Mouse (Mus musculus) splenic B cell, adult 2 months (primary cell): ENCODE data around the gene Cttnbp2nl.

Experiments used
- DNase-seq: peaks from one replicate; pipeline ENCODE4 v3.0.0-alpha.2; 2011; ENCODE audit warnings: low read depth, low spot score
- H3K27me3 ChIP-seq: 2 replicates; pipeline ENCODE4 v1.6.1; 2012; ENCODE audit warnings: mild to moderate bottlenecking, low read length, moderate library complexity, mixed read lengths; ENCODE audit not compliant: control insufficient read depth, poor library complexity, insufficient read depth, severe bottlenecking
- H3K36me3 ChIP-seq: 2 replicates; pipeline ENCODE4 v1.6.1; 2012; ENCODE audit warnings: mild to moderate bottlenecking, low read length, moderate library complexity, mixed read lengths; ENCODE audit not compliant: control insufficient read depth, poor library complexity, insufficient read depth, severe bottlenecking

Gene Cttnbp2nl

DNA sequence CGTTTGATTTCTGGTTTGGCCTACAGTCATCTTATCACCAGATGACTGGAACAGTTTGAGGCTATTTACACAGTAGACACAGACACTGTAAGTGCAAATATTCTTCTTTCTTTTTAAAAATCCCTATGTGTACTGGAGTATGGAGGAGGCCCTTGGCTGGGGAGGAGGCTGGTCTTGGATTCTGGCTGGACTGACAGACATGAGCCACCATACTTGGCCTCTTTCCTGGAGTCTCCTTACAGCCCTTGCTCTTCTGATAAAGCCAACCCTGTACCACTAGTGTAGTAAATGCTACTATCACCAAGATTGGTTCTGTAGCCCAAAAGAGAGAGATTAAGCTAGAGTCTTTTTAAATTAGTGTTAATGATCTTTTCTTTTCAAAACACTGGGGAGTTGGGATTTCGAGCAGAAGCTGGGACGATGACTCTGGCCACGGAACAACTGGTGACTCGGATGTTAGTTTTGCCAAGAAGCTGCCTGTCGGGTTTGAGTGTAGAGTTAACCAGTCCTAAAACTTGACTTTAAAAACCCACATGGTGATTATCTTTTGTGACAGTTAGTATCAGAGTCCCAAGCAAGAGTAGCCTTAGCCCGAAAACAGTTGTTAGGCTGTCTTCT lies 40.1 kb downstream of the Cttnbp2nl start:
- no peak for DNase-seq
- Histone ChIP-seq H3K27me3 (no peaks in the 10 kb centered on the region), H3K36me3 (no peaks in the 10 kb centered on the region)

DNA sequence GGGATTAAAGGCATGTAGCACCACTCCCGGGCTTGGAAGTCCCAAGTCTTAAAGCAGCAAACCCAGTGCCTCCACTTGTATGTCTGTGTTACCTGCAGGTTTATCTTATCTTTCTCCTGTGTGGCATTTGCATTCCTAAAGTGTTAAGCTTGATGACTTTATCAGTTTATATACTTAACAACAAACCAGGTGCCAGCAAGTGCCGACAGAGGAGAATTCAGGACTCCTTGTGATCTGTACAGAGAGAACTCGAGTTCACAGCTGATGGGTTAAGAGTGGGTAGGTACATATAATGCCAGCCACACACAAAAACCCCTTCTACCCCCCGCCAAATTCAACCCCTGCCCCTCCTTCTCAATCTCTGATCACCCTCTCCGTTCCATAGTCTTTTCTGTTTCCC lies 41.1 kb downstream of the Cttnbp2nl start:
- no peaks in the 10 kb centered on the region for H3K36me3 ChIP-seq
- no peak for DNase-seq
- H3K27me3 ChIP-seq, result no peaks in the 10 kb centered on the region

DNA sequence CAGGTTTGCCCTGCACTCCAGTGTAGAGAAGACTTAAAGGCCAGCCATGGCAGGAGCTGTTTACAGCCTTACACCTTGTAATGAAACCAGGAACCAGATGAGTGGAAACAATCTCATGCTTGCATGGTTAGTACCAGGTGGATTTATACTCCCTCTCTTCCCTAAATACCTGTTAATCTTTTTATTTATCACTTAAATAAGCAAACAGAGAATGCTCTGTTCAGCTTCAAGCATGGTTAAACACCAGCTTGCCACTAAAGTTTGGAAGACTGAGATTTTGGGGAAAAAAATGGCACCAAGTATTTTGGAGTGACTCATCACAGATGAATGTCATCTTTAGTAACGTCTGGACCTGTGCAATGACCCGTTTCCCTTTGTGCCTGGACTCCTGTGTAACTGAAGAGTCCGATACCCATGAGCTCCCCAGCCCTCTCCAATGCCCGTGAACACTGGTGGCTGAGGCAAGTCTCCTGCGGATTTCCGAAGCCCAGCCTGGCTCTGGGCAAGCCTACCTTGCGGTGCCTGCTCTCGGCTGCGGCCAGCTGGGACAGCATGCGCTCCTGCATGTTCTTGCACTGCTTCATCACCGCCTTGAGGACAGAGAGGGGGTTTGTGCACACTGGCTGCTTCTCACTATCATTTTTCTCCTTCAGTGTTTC lies 42.1 kb downstream of the Cttnbp2nl start:
- H3K36me3 ChIP-seq, result no peaks in the 10 kb centered on the region
- no peak for DNase-seq
- no peaks in the 10 kb centered on the region for H3K27me3 ChIP-seq

DNA sequence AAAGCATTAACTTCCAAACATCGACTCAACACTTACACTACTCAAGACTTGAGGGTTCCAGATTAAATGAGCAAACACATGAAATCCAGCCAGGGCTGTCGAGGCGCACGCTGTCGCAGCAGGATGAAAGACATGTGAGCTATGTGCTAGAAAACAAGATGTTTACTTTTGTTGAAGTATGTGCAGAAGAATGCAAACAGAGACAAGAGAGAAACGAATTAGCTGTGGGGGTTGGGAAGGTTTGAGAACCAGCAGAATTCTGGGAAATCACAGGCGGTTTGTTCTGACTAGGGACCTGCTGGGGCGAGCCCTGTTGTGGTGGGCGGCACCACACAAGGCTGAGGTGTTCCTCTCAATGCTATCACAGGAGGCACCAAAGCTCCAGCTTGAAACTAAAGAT lies 44.9 kb downstream of the Cttnbp2nl start:
- Histone ChIP-seq H3K36me3 (no peaks in the 10 kb centered on the region), H3K27me3 (no peaks in the 10 kb centered on the region)
- no peak for DNase-seq

DNA sequence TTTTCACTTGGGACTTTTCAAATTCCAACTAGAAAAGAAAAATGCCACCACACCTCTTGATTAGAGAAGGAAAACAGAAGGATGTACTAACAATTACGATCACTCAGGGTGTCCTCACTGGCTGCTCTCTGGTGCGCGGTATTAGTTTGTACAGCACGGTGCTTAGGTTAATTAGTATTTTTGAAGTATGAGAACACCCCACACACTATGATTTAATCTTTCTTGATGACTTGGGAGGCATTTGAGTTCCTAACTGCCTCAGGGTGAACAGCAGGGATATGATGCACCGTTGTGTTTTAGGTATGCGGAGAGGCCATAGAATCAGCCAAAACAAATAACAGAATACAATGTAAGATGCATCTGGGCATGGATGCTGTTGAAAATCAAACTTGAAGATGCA lies 46.8 kb downstream of the Cttnbp2nl start:
- no peaks in the 10 kb centered on the region for H3K36me3 ChIP-seq
- H3K27me3 ChIP-seq, result no peaks in the 10 kb centered on the region
- no peak for DNase-seq

DNA sequence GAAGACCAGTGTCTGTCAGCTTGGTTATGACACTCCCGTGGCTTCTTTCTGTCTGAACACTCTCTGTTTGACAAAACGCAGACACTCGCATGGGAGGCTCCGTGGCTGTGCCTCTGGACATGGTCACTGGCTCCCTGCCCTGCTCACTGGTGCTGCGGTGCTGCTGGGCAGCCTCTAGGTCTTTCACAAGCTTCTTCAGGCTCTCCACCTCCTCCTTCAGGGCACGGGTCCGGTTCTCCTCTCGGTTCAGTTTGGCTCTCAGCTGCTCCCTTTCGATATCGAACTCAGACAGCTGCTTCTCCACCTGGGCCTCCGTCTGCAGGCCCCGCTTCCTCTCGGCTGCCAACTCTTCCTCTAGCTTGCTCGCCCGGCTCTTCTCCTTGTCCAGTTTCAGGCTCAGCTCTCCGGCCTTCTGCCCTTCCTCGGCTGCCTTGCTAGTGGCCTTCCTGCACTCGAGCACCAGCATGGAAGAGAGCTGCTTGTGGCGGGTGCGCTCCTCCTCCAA lies 47.3 kb downstream of the Cttnbp2nl start:
- DNase-seq, result no peak
- Histone ChIP-seq H3K27me3 (no peaks in the 10 kb centered on the region), H3K36me3 (no peaks in the 10 kb centered on the region)

DNA sequence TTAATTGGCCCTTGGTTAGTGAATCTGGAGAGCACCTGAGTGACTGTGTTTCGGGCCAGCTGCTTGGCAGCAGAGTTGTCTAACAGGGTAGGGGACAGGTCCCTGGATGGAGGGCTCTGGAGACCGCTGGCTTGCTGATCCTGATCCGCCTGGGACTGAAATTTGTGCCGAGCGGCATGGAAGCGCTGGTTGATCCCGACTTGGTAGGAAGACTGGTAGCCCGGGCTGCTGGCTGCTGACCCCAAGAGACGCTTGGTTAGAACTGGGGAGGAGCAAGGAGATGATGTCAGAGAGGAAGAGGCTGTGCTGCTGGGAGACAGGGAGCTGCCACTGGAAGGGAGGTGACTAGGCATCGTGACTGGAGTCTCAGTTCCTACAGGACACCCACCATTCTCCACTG lies 47.9 kb downstream of the Cttnbp2nl start:
- H3K27me3 ChIP-seq, result no peaks in the 10 kb centered on the region
- H3K36me3 ChIP-seq, result no peaks in the 10 kb centered on the region
- DNase-seq, result no peak

DNA sequence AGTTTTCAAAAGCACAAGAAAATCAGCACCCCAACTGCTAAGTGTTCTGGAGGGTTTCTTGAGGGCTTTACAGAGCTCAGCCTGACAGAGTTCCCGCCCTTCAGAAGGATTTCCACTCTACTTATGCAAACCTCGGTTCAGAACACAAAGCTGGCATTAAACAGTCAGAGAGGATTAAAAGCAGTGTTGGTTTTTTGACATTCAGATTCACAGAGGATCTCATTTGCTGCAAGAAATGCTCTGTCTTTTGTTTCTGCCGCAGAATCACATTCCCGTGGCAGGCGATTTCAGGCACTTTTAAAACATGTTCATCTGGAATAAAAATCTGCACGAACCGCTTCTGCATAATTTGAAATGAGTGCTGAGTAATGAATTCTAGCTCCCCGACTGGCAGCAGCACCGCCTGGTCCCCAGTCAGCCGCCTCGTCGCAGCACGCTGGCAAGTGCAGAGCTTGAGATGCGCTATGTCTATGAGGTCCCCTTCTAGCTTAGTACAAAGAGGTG lies 48.9 kb downstream of the Cttnbp2nl start:
- Histone ChIP-seq H3K36me3 (no peaks in the 10 kb centered on the region), H3K27me3 (no peaks in the 10 kb centered on the region)
- no peak for DNase-seq

DNA sequence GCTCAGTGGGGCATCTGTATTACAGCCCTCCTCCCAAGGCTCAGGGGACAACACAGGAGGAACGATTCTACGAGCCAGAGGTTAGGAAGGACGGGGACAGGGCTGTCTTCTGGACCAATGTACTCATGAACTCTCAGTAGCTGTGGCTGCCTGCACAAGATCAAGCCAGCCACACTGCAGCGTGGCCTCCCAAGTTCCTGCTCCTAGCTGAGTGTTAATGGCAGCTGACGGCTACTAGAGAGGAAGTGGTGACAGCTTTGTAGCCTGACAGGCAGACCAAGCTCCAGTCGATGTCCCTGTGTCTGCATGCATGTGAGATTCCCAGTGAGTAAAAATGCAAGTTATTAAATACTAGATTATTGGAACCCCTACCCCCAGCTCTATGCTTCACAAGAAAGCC lies 51.6 kb downstream of the Cttnbp2nl start:
- DNase-seq, result no peak
- no peaks in the 10 kb centered on the region for H3K36me3 ChIP-seq

DNA sequence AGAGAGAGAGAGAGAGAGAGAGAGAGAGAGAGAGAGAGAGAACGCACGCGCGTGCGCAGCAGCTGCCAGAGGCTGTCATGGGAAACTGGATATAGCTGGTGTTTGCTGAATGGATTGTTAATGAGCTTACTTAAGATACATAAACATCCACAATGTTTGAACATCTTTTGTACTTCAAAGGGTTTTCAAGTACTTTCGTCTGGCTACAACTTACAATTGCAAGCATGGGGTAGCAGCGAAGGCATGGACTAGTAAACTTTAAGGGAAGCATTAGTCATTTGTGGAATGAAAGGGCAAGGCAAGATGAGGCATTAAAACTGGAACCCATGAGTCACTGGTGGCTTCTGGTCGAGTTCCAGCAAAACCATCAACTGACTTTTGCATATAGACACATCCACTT lies 52.4 kb downstream of the Cttnbp2nl start:
- H3K27me3 ChIP-seq, result no peaks in the 10 kb centered on the region

More for the DNA sequence above, 51.6 kb downstream of the Cttnbp2nl start:
- no peaks in the 10 kb centered on the region for H3K27me3 ChIP-seq

DNA sequence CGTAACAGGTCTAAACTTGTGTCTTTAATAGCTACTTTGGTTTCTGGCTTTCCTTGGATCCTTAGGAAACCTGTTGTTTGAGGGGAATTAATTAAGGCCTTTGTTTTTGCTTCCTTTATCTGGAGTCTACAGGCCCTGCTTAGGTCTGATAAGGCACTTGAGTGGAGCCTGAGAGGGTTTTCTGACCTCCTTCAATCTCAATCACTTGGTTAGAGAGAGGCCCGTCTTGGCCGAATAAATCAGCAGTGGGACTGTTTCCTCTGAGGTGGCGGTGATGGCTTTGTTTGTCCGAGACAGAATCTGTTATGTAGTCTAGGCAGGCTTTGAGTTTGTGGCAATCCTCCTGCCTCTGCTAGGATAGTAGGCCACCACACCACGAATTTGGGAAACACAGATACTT lies 55.4 kb downstream of the Cttnbp2nl start:
- H3K27me3 ChIP-seq, result no peaks in the 10 kb centered on the region
- DNase-seq, result no peak
- no peaks in the 10 kb centered on the region for H3K36me3 ChIP-seq

More for the DNA sequence above, 52.4 kb downstream of the Cttnbp2nl start:
- DNase-seq, result no peak
- no peaks in the 10 kb centered on the region for H3K36me3 ChIP-seq

DNA sequence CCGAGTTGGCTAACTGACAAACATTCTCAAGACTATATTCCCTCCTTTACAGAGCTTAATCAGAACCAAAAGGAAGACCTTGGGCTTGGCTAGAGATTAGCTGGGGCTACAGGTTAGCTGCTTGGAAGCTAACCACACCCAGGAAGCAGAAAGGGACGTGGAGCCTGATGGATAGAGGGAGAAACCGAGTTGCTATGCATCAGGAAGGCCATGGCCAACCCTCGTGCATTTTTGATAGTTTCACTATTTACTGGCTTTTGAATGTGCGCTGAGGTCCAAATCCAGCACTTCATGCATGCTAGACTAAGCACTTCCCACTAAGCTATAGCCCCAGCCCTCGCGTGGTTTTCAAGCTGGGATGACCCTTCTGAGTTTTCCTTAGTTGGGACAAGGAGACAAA lies 57.2 kb downstream of the Cttnbp2nl start:
- Histone ChIP-seq H3K27me3 (no peaks in the 10 kb centered on the region), H3K36me3 (no peaks in the 10 kb centered on the region)
- no peak for DNase-seq

DNA sequence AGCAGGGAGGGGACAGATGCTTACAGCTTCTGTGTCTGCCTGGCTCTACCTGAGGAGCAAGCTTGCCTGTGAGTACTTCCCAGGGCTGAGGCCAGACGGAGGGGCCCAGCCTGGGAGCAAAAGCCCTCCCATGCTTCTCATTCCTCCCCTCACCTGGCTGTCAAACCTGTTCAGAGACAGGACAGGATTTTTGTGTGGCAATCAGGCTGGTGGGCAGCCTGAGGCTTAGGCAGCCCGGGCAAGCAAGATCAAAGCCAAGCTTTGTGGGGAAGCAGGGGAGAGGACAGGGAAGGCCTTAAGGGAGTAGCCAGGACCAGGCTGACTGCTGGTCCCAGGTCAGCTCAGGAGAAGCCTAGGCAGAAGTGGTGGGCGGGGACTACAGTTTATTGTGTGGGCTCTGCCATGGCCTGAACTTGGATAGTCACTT lies 58.5 kb downstream of the Cttnbp2nl start:
- H3K27me3 ChIP-seq, result no peaks in the 10 kb centered on the region
- no peaks in the 10 kb centered on the region for H3K36me3 ChIP-seq
- DNase-seq, result no peak

DNA sequence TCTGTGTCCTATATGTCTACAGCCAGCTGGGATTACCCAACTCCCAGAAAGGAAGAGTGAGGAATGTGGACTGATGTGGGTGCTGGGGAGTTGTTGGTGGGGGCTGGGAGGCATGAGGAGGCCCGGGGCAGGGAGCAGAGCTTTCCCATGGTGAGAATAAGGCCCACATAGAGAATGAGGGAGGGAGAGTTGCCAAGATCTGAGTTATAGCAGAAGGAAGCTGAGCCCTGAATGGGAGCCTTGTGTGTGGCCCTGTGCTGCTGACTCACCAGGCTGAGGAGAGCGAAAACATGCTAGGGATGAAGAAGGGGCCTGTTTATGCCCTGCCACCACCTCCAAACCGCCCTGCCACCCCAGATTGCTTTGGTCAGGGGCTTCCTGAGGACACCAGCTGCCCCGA lies 59.1 kb downstream of the Cttnbp2nl start:
- DNase-seq, result no peak
- Histone ChIP-seq H3K27me3 (no peaks in the 10 kb centered on the region), H3K36me3 (no peaks in the 10 kb centered on the region)

DNA sequence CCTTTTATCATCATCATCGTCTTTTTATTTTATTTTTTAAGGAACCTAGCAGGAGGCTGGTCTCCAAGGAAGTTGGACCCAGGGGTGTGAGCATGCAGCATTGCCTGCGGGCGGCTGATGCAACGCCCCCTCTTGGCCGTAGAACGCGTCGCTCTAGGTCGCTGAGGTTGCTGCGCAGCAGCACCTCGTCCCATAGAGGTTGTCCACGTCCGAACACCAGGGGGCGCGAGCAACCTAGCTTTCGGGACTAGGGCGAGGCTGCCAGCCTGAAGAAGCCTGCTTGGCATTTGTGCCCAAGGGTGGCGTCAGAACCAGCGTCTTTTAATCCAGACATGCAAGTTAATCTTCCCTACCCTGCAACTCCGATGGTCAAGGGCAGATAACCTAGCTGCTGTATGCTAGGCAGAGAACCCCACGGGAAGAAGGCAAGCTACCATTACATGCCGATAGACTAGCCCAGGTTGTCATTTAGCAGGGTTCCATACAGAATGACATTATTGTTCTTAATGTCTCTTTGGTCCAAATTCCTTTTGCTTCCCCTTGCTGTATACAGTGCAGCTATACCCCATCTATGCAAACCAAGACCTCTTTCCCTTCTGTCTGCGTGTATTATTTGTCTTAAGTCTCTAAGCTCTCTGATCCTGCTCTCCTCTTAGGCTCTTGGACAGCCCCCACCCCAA lies 60.1 kb downstream of the Cttnbp2nl start:
- Histone ChIP-seq H3K27me3 (no peaks in the 10 kb centered on the region), H3K36me3 (no peaks in the 10 kb centered on the region)
- DNase-seq, result peak; percentile 79
